Mouse (Mus musculus): Measurements from ENCODE around the gene Tmem234.

Tmem234 gene

DNA sequence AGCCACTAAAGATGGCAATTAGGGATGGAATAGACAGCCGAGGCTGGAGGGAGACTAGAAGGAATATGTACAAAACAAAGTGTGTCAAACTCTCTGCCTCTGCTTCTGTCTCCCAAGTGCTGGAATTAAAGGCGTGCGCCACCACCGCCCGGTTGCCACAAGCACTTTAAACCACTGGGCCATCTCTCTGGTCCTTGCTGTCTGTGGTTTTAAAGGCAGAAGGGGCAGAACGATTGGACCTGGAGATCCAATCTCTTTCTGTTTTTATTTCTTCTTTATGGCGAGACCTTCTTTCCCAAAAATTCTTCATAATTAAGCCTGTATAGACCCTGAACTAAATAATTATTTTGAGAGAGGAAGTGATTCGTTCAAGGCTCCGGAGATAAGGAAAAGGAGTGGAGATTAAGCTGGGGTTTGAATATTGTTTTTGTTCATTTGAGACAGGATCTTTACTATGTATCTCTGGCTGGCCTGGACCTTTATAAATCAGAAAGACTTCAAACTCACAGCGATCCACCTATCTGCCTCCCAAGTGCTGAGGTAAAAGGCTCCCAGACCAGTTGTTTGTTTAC lies 72.5 kb downstream of the Tmem234 start:
- DNase-seq (ENCODE audit: low spot score): no peak

Measured in ovary, postnatal 36 days (tissue).